Mouse (Mus musculus): ENCODE data around the gene Peli3.

DNA sequence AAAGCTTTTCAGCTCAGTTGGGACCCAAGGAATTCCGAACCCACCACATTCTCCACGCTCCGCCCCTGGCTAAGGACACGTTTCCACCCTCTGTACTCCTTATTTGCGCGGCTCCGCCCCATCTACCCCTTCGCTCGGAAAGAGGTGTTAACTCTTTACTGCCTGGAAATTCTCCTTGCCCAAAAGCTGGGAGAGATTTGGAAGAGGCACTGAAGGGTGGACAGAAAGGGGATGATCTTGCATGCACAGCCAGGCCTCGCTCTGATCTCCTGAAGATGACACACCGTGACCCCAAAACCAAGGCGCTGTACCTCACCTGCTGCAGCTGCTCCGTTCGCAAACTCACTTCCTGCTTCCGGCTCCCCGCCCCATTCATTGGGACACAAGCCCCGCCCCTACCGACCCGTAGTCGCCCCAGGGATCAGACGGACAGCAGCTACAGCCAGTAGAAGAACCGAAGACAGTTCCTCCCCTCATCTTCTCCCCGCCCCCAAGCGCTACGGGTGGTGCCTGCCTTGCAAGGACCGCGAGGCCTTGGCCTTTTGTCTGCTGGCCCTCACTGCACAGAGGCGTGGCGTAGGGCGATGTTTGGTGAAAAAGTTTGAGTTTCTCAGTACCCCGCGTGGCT lies 14.9 kb downstream of the Peli3 start, which contains the start of gene Dpp3:
- TF ChIP-seq CTCF (conservative IDR thresholded peaks at IDR 0.05; ENCODE audit: low read length) (no peak), NANOG (IDR thresholded peaks at IDR 0.05; ENCODE audit: borderline replicate concordance, low read length) (no peak)
